Mouse (Mus musculus): Measurements from ENCODE around the gene Trim2.

Gene Trim2

GRCm38 (mm10) chr3:84190513-84191061 lies 116.1 kb downstream of the Trim2 start:
- DNase-seq (ENCODE audit: low spot score) = peak; percentile 19

GRCm38 (mm10) chr3:84189629-84190173 lies 117.0 kb downstream of the Trim2 start:
- DNase-seq (ENCODE audit: low spot score) = no peak

- DNase-seq (ENCODE audit: low spot score) = no peak
Observed at GRCm38 (mm10) chr3:84181717-84182116, 125.0 kb downstream of the Trim2 start.

GRCm38 (mm10) chr3:84181102-84181501 lies 125.6 kb downstream of the Trim2 start:
- DNase-seq (ENCODE audit: low spot score) = no peak

GRCm38 (mm10) chr3:84180304-84180703 lies 126.4 kb downstream of the Trim2 start:
- DNase-seq (ENCODE audit: low spot score) = no peak

GRCm38 (mm10) chr3:84177834-84178233 lies 128.8 kb downstream of the Trim2 start:
- no peak for DNase-seq (ENCODE audit: low spot score)

- DNase-seq (ENCODE audit: low spot score) = peak; percentile 72
Observed at GRCm38 (mm10) chr3:84175337-84176315, 131.1 kb downstream of the Trim2 start.

GRCm38 (mm10) chr3:84173581-84174154 lies 133.0 kb downstream of the Trim2 start, which contains the start of gene Gm6525:
Gene Gm6525 (plus strand): TSS chr3:84174104.
- no peak for DNase-seq (ENCODE audit: low spot score)

GRCm38 (mm10) chr3:84172406-84172805 lies 134.3 kb downstream of the Trim2 start:
- no peak for DNase-seq (ENCODE audit: low spot score)

- DNase-seq (ENCODE audit: low spot score) = no peak
Observed at GRCm38 (mm10) chr3:84169393-84170005, 137.2 kb downstream of the Trim2 start.

GRCm38 (mm10) chr3:84168943-84169342 lies 137.7 kb downstream of the Trim2 start:
- no peak for DNase-seq (ENCODE audit: low spot score)

GRCm38 (mm10) chr3:84166073-84166472 lies 140.6 kb downstream of the Trim2 start:
- DNase-seq (ENCODE audit: low spot score) = no peak

GRCm38 (mm10) chr3:84165391-84165790 lies 141.3 kb downstream of the Trim2 start:
- no peak for DNase-seq (ENCODE audit: low spot score)

GRCm38 (mm10) chr3:84157559-84158350 lies 148.9 kb downstream of the Trim2 start:
- no peak for DNase-seq (ENCODE audit: low spot score)

- DNase-seq (ENCODE audit: low spot score) = no peak
Observed at GRCm38 (mm10) chr3:84157011-84157410, 149.7 kb downstream of the Trim2 start.

- DNase-seq (ENCODE audit: low spot score) = no peak
Observed at GRCm38 (mm10) chr3:84156105-84156504, 150.6 kb downstream of the Trim2 start.

- peak; percentile 99 for DNase-seq (ENCODE audit: low spot score)
Observed at GRCm38 (mm10) chr3:84155558-84156006, 151.1 kb downstream of the Trim2 start, which contains the start of gene Mnd1. Gene Mnd1 (minus strand): TSS chr3:84155786.

- DNase-seq (ENCODE audit: low spot score) = no peak
Observed at GRCm38 (mm10) chr3:84155146-84155545, 151.5 kb downstream of the Trim2 start.

GRCm38 (mm10) chr3:84154721-84155141 lies 151.9 kb downstream of the Trim2 start:
- no peak for DNase-seq (ENCODE audit: low spot score)

GRCm38 (mm10) chr3:84149831-84150230 lies 156.8 kb downstream of the Trim2 start:
- no peak for DNase-seq (ENCODE audit: low spot score)

- no peak for DNase-seq (ENCODE audit: low spot score)
Observed at GRCm38 (mm10) chr3:84140947-84141346, 165.7 kb downstream of the Trim2 start.

Data from urinary bladder, postnatal 25 days (tissue).